Mouse (Mus musculus): ENCODE data around the gene Cab39l. TPM values are rescaled to one million over a fixed set of nuclear protein-coding genes. Genes with fewer than 3 reads are reported as not detected.

Cab39l gene
- total and polyA plus RNA-seq, 3 experiments = 19.9 to 49.2 (median 33.1) TPM

GRCm38 (mm10) chr14:59548532-59548931, 107.8 kb downstream of the Cab39l start:
- no peak overlapping the region for H3K4me3 ChIP-seq (replicated peaks in 1 of 3; ENCODE audit: low read depth in 2 of 3, low read length in 2 of 3, poor library complexity in 1 of 3)
- no peaks in the 10 kb centered on the region for H3K9me3 ChIP-seq (replicated peaks; ENCODE audit: low read length)
- in situ Hi-C loops (cut with MboI; ENCODE audit: low pct_ligation_motif_present, low pct_unique_long_range_greater_than_20kb, low sequenced_read_pairs) = no loop called here
- no peak overlapping the region for H3K4me2 ChIP-seq (ENCODE audit: insufficient read depth, low read depth, poor library complexity, severe bottlenecking)
- TF ChIP-seq SMC3 (IDR thresholded peaks at IDR 0.05; ENCODE audit: low read depth, low read length) (no peak), MAZ (IDR thresholded peaks at IDR 0.05; ENCODE audit: low read depth, low read length) (no peak), IRF4 (IDR thresholded peaks at IDR 0.05; ENCODE audit: low read depth, low read length) (no peak), ZNF384 (IDR thresholded peaks at IDR 0.05; ENCODE audit: low read depth, low read length) (no peak), ELF1 (IDR thresholded peaks at IDR 0.05; ENCODE audit: low read depth, low read length) (no peak), POLR2A (IDR thresholded peaks at IDR 0.05; ENCODE audit: low read depth, low read length) (no peak), ZC3H11A (IDR thresholded peaks at IDR 0.05; ENCODE audit: low read depth, low read length) (no peak), HCFC1 (IDR thresholded peaks at IDR 0.05; ENCODE audit: low read depth, low read length) (no peak), MYC (IDR thresholded peaks at IDR 0.05; ENCODE audit: low read depth, low read length) (no peak)
- H3K27ac ChIP-seq (ENCODE audit: insufficient read depth, low read depth) = no peak overlapping the region
- no peaks in the 10 kb centered on the region for H3K27me3 ChIP-seq (replicated peaks)
- H3K36me3 ChIP-seq (replicated peaks in 1 of 2; ENCODE audit: control insufficient read depth in 1 of 2, insufficient read depth in 1 of 2, low read length in 1 of 2) = peaks cover 5 to 52% of the 10 kb centered on the region in 2 experiments
- no peaks in the 10 kb centered on the region for H3K79me2 ChIP-seq (replicated peaks; ENCODE audit: control insufficient read depth, extremely low read depth, insufficient read depth, poor library complexity, severe bottlenecking)
- DNase-seq (ENCODE audit: extremely low read depth) = no peak
- dilution Hi-C loops (cut with MboI; ENCODE audit: extremely low pct_ligation_motif_present, extremely low pct_unique_long_range_greater_than_20kb, low sequenced_read_pairs) = no loop called here
- no peak overlapping the region for H3K9ac ChIP-seq (ENCODE audit: insufficient read depth, low read depth)
- H3K4me1 ChIP-seq (ENCODE audit: control insufficient read depth in 1 of 2, insufficient read depth in 2 of 2) = peaks cover 4 to 13% of the 10 kb centered on the region in 2 experiments

DNA sequence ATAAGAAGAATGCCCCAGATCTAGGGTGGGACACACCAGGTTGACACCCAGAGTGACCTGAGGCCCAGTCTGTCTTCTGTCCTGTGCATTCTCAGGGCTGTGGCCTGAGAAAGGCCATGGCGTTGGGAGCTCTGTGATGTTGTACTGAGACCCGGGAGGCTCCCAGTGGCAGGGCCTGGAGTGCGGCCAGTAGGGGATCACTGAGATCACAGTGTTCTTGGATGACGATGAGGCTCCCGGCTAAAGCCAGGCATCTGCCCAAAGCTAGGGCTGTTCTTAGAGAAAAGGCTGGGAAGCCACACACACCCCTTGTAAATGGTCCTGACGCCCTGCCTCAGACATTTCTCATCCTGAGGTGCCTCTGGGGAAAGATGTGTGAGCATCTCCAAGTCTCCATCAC, 108.3 kb downstream of the Cab39l start:
- peaks cover 5 to 49% of the 10 kb centered on the region in 2 experiments for H3K36me3 ChIP-seq (replicated peaks in 1 of 2; ENCODE audit: control insufficient read depth in 1 of 2, insufficient read depth in 1 of 2, low read length in 1 of 2)
- H3K27me3 ChIP-seq (replicated peaks) = no peaks in the 10 kb centered on the region
- no peak overlapping the region for H3K9ac ChIP-seq (ENCODE audit: insufficient read depth, low read depth)
- no peak for DNase-seq (ENCODE audit: extremely low read depth)
- in situ Hi-C loops (cut with MboI; ENCODE audit: low pct_ligation_motif_present, low pct_unique_long_range_greater_than_20kb, low sequenced_read_pairs) = no loop called here
- no peaks in the 10 kb centered on the region for H3K9me3 ChIP-seq (replicated peaks; ENCODE audit: low read length)
- H3K4me1 ChIP-seq (ENCODE audit: control insufficient read depth in 1 of 2, insufficient read depth in 2 of 2) = peaks cover 4 to 13% of the 10 kb centered on the region in 2 experiments
- no peaks in the 10 kb centered on the region for H3K79me2 ChIP-seq (replicated peaks; ENCODE audit: control insufficient read depth, extremely low read depth, insufficient read depth, poor library complexity, severe bottlenecking)
- no peak overlapping the region for H3K27ac ChIP-seq (ENCODE audit: insufficient read depth, low read depth)
- no peak for TF ChIP-seq RCOR1 (conservative IDR thresholded peaks at IDR 0.05; ENCODE audit: low read depth, low read length)
- TF ChIP-seq JUND (conservative IDR thresholded peaks at IDR 0.05; ENCODE audit: low read depth, low read length) = no peak
- no peak for TF ChIP-seq GABPA (IDR thresholded peaks at IDR 0.05; ENCODE audit: insufficient replicate concordance, low read depth, low read length)
- TF ChIP-seq KAT2A (IDR thresholded peaks at IDR 0.05; ENCODE audit: insufficient replicate concordance, low read length) = no peak
- TF ChIP-seq SIN3A (IDR thresholded peaks at IDR 0.05; ENCODE audit: low read length) = no peak
- no peak for TF ChIP-seq TCF12 (IDR thresholded peaks at IDR 0.05; ENCODE audit: low read depth, low read length)
- TF ChIP-seq BHLHE40 (IDR thresholded peaks at IDR 0.05; ENCODE audit: low read depth, low read length) = no peak
- no peak for TF ChIP-seq MEF2A (IDR thresholded peaks at IDR 0.05; ENCODE audit: borderline replicate concordance, low read depth, low read length)
- TF ChIP-seq POLR2AphosphoS2 (IDR thresholded peaks at IDR 0.05; ENCODE audit: low read depth, low read length) = no peak
- no peak for TF ChIP-seq UBTF (IDR thresholded peaks at IDR 0.05; ENCODE audit: low read depth, low read length)
- TF ChIP-seq ZMIZ1 (IDR thresholded peaks at IDR 0.05; ENCODE audit: low read depth, low read length) = no peak
- TF ChIP-seq MXI1 (IDR thresholded peaks at IDR 0.05; ENCODE audit: low read depth, low read length) = no peak
- no peak for TF ChIP-seq NRF1 (IDR thresholded peaks at IDR 0.05; ENCODE audit: low read depth, low read length)
- TF ChIP-seq MAX (IDR thresholded peaks at IDR 0.05; ENCODE audit: low read length) = no peak
- no peak for TF ChIP-seq CTCF (conservative IDR thresholded peaks at IDR 0.05 in 1 of 2, IDR thresholded peaks at IDR 0.05 in 1 of 2; ENCODE audit: low read depth in 2 of 2, low read length in 2 of 2)
- dilution Hi-C loops (cut with MboI; ENCODE audit: extremely low pct_ligation_motif_present, extremely low pct_unique_long_range_greater_than_20kb, low sequenced_read_pairs) = no loop called here
- no peak overlapping the region for H3K4me2 ChIP-seq (ENCODE audit: insufficient read depth, low read depth, poor library complexity, severe bottlenecking)
- H3K4me3 ChIP-seq (replicated peaks in 1 of 3; ENCODE audit: low read depth in 2 of 3, low read length in 2 of 3, poor library complexity in 1 of 3) = no peak overlapping the region
